Mouse (Mus musculus) bone marrow macrophage, adult 2 months (primary cell): ENCODE results near the gene Cotl1.

ENCODE experiments used
- CTCF ChIP-seq: IDR thresholded peaks from 2 replicates; pipeline ENCODE4 v1.5.1; 2012; ENCODE audit warnings: low read depth, mild to moderate bottlenecking, low read length, moderate library complexity
- POLR2A ChIP-seq: IDR thresholded peaks from 2 replicates; pipeline ENCODE4 v1.6.1; 2012; ENCODE audit warnings: mild to moderate bottlenecking, low read depth, low read length, borderline replicate concordance

DNA sequence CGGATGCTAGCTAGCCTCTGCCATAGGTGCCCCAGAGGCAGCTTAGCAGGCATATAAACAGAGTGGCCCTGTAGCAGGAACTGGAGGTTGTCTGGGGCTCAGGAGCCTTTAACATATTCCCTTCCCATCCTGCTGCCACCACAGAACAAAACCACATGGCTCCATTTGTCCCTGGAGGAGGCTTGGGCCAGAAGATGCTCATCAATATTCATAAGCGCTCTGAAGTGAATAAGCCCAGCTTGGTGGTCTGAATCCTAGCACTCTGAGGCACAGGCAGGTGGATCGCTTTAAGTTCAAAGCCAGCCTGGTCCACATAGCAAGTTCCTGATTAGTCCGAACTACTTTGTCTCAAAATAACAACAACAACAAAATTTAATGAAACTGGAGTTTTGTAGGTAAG, 47.7 kb upstream of the Cotl1 start:
- TF ChIP-seq POLR2A = no peak
- TF ChIP-seq CTCF = no peak
